Mouse (Mus musculus): Measurements from ENCODE around the gene Slc12a4.

Slc12a4 gene

DNA sequence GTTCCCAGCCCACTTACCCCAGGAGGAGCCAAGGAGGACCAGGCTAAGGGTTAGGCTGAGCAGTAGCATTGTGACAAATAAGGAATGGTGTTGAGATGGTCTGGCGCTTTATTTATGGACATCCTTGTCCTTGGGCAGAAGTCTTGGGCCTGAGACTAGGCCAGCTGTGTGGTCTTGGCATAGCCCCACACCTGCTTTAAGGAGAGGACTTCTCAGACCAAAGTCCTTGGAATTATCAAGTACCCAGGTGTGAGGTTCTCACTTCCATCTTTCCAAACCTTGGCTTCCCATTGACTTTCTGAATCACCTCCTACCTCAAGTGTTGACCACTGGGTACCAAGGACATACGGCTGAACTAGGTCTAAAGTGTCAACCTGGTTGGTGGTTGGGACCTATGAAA lies 32.1 kb downstream of the Slc12a4 start, which contains the start of gene Ctrl:
TSS of gene Ctrl (minus strand) at position 101 of the 400 bp plus-strand sequence.
- DNase-seq (ENCODE audit: low spot score in 2 of 2): no peak

DNA sequence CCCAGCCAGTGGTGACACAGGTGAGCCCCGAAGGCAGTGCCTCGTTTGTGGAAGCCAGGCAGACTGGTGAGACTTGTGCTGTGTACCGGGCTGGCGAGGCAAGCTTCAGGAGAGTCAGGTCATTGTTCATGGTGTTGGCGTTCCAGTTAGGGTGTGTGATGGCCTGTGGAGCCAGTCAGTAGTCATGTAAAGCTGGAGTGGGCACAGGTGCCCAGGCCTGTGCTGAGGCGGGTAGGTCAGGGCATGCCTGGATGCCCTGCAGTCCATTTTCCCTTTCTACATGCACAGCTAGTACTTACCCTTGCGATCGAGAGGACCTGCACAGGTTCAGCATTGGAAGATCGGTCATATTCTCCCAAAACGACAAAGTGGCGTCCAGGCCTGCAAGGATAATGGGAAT lies 33.4 kb downstream of the Slc12a4 start:
- no peak for DNase-seq (ENCODE audit: low spot score in 2 of 2)

DNA sequence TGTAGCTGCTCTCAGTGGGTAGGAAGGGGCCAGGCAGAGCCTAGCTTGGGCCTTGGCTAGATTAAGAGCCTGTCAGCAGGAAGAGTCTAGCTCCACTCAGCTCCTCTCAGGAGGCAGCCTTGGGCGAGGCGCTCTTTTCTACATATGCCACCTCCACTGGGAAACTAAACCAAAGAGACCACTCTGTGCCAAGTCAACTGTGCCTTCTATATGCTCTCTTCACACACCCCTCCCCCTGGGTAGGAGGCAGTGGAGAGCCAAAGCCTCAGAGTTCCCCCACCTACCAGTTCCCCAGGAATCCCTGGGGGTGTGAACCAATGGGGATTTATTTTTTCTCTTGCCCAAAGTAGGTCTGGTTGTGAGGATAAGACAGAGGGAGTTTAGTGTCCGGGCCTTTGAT lies 34.6 kb downstream of the Slc12a4 start:
- no peak for DNase-seq (ENCODE audit: low spot score in 2 of 2)

DNA sequence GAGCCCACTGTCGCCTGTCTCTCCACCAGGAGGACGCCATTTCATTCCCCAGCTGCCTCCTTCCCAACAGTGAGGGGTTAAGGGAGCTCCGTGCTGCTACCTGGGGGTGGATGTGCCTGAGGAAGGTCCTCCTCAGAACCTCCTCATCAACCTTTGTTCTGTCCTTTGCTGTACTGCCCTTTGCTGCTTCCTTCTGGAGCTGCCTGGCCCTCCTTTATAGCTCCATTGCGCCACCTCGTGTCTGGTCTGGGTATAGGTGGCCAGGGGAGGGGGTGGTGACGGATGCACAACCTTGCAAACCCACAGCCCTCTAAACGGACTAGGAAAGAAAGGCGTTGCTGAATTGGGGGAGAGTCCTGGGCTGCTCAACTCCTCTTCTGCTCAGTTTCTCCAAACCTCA lies 35.3 kb downstream of the Slc12a4 start:
- DNase-seq (ENCODE audit: low spot score in 2 of 2): peak; percentile 71 to 78

DNA sequence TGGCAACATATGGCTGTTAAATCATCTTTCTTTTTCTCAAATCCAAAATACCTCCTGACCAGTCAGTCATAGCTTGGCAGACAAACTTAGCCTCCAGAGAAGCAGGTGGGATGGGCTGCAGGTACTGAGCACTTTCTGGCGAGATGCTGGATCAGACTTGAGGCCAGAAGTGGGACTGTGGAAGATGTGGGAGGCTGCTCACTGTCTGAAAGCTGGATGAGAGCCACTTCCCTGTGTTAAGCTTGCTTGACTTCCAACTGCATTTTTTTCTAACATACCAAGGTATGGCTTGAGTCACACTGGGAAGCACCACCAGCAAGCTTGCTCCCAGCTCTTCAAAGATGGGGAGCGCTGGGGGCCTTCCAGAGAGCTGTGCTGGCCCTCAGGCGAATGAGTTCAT lies 40.8 kb downstream of the Slc12a4 start:
- DNase-seq (ENCODE audit: low spot score in 2 of 2): no peak

DNA sequence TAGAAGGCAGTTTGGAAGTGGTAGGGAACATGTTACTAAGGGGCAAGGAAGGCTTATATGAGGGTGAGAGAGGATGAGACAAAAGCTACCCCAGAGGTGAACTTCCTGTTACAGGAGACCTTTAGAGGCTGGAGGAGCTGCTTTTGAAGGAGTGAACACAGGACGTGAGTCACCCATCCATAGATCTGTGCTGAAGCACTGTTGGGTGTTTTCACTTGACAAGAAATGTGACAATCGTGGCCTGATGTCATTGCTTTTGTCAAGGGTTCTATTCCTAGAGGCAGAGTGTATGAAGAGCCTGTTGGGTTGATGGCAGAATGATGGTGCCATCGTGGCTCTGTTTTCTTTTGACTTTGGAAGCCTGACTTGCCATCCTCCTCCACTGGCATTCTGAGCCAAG lies 46.5 kb downstream of the Slc12a4 start:
- DNase-seq (ENCODE audit: low spot score in 2 of 2): no peak

DNA sequence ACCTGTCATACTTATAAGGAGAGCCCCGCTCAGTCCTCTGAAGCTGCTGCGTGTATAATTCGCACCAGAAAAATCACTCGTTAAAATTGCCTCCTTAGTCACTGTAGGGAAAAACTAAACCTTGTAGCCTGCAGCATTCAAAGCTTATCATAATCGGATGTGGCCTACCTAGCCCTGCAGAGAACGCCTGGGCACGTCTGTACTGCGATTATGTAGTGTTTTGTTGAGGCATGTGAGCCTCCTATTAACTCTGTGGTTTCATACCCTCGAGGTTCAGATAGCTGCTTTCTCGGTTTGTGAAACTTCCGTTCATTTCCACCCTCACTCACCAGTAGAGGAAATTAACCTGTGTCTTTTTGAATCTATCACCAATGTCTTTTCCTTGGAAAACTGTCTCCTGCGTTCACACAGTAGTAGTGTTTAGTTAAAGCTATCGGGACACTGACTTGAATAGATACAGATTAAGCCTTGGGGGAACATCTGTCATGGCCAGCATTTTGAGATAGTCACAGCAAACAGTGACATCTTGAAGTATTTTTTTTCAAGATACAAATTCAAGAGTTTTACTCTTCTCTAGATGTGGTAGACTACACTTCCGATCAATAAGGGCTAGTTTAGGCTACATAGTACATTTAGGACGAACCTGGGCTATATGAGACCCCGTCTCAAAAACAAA lies 64.8 kb downstream of the Slc12a4 start:
- DNase-seq (ENCODE audit: low spot score in 2 of 2): peak in 1 of 2 experiments; percentile 16

DNA sequence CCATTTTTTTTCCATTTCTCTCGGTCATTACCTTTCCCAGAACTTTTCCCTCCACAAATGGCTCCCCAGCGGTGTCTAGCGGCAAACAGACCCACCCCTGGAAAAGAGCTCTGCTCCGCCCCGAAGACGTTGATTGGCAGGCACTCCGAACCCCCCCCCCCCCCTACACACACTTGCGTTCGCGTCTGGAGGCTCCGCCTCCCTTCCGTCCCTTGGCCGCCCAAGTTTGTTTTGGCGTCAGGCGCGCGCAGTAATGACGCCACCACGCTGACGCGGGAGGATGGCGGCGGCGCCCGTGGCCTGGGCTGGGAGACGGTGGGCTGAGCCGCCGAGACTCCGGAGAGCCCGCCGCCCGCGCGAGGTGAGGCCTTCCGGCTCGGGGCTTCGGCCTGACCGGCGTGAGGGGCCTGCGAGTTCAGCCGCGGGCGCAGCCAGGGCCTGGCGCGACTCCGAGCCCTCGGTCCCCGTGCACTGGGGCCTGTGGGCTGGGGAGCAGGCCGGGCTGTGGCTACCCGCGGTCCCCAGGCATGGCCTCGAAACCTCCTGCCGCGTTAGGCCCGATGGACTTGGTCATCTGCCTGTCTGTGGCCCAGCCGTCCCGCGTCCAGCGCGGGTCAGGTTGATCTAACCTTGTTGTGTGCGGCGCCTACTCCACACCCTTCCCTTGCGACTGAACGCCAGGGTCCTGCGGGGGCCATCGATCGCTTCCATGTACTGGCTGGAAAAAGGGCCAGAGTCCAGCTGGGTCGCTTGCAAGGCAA lies 65.5 kb downstream of the Slc12a4 start, which contains the start of gene Pskh1:
TSS of gene Pskh1 (plus strand) at position 262 of the 761 bp plus-strand sequence.
- peak; percentile 89 to 90 for DNase-seq (ENCODE audit: low spot score in 2 of 2)

DNA sequence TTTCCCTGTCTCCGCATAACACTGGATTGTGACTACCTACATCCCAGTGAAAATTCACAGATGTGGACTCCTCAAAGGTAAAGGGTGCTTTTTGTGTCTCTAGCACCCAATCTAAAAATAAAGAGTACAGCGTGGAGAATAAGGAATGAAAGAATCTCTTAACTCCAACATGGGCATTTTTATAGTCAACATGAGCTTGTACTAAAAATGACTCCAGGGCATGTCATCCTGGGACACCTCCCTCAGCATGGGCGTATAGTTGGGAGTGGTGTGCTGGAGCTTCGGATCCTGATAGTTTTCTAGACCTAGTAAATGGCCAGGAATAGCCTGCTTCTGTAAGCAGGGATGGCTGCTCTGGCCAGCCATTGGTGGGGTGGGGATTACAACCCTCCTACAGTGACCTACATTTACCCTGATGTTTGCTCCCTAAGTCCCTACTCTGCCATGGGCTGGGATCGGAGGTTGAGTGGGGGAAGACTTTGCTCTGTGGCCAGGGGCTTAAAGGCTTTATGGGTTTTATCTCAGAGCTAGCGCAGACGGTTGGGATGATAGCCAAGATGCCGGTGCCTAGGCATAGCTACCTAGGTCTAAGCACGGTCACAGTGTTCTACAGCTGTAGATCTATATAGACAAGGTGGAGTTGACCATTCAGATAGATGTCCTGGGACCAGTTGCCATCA lies 68.0 kb downstream of the Slc12a4 start:
- DNase-seq (ENCODE audit: low spot score in 2 of 2): no peak
